Mouse (Mus musculus): ENCODE measurements around the gene Mtf1.

The Mtf1 gene

GRCm38 (mm10) chr4:124856294-124856693, 54.4 kb downstream of the Mtf1 start:
- no peak for DNase-seq (ENCODE audit: low spot score)

GRCm38 (mm10) chr4:124858370-124858769, 56.5 kb downstream of the Mtf1 start:
- DNase-seq (ENCODE audit: low spot score): no peak

GRCm38 (mm10) chr4:124860446-124860845, 58.5 kb downstream of the Mtf1 start:
- DNase-seq (ENCODE audit: low spot score): peak; percentile 71

- no peak for DNase-seq (ENCODE audit: low spot score)
Observed at GRCm38 (mm10) chr4:124861283-124862188, 59.6 kb downstream of the Mtf1 start, which contains the start of gene Maneal. Maneal (minus strand) TSS chr4:124862171.

- peak; percentile 21 for DNase-seq (ENCODE audit: low spot score)
Observed at GRCm38 (mm10) chr4:124872719-124873118, 70.8 kb downstream of the Mtf1 start.

GRCm38 (mm10) chr4:124880599-124880998, 78.7 kb downstream of the Mtf1 start, which contains the start of gene Epha10:
Epha10 (plus strand) TSS chr4:124880899.
- no peak for DNase-seq (ENCODE audit: low spot score)

GRCm38 (mm10) chr4:124881341-124881908, 79.5 kb downstream of the Mtf1 start:
- peak; percentile 61 for DNase-seq (ENCODE audit: low spot score)

- no peak for DNase-seq (ENCODE audit: low spot score)
Observed at GRCm38 (mm10) chr4:124882151-124882729, 80.3 kb downstream of the Mtf1 start.

GRCm38 (mm10) chr4:124888702-124889101, 86.8 kb downstream of the Mtf1 start:
- no peak for DNase-seq (ENCODE audit: low spot score)

GRCm38 (mm10) chr4:124889935-124890334, 88.0 kb downstream of the Mtf1 start:
- DNase-seq (ENCODE audit: low spot score): no peak

GRCm38 (mm10) chr4:124890831-124891230, 88.9 kb downstream of the Mtf1 start:
- DNase-seq (ENCODE audit: low spot score): no peak

GRCm38 (mm10) chr4:124893769-124894168, 91.9 kb downstream of the Mtf1 start:
- no peak for DNase-seq (ENCODE audit: low spot score)

- no peak for DNase-seq (ENCODE audit: low spot score)
Observed at GRCm38 (mm10) chr4:124894508-124895428, 92.9 kb downstream of the Mtf1 start.

- no peak for DNase-seq (ENCODE audit: low spot score)
Observed at GRCm38 (mm10) chr4:124898428-124898827, 96.5 kb downstream of the Mtf1 start.

Measured in testis, postnatal 14 days (tissue).